Mouse (Mus musculus) C2C12 (cell line): ENCODE results near the gene Pgls.

ENCODE experiments used
- CTCF ChIP-seq: IDR thresholded peaks from one replicate; pipeline ENCODE4 v1.5.1; 2011; ENCODE audit not compliant: control insufficient read depth, insufficient read depth, insufficient read length
- MYOD1 ChIP-seq: IDR thresholded peaks from one replicate; pipeline ENCODE4 v1.6.1; 2011; ENCODE audit warnings: low read depth; ENCODE audit not compliant: control insufficient read depth, insufficient read length

- TF ChIP-seq CTCF (no peak), MYOD1 (peak; percentile 68)
These were observed 18.9 kb upstream of the Pgls start for GRCm38 (mm10) chr8:71572847-71573633.
